Mouse (Mus musculus) stomach, embryonic 14.5 days (tissue): Measurements from ENCODE around the gene Ankrd36. TPM values are rescaled to one million over a fixed set of nuclear protein-coding genes. Genes with fewer than 3 reads are reported as not detected.

Experiments
- ATAC-seq: fragments of 200-750 bp; cut with Nextera tagmentation; 2 replicates; pipeline ENCODE4 v1.8.0; 2017; ENCODE audit warnings: low read depth, moderate TSS enrichment; ENCODE audit not compliant: insufficient number of reproducible peaks, insufficient read depth, low FRiP score
- H3K27ac ChIP-seq: fragments of 300-500 bp; sonication (generic); 2 replicates; pipeline ENCODE4 v1.5.1; 2014; ENCODE audit warnings: mild to moderate bottlenecking, low read length, moderate library complexity, mixed read lengths
- H3K27me3 ChIP-seq: fragments of 300-500 bp; sonication (generic); 2 replicates; pipeline ENCODE4 v1.6.1; 2014; ENCODE audit warnings: low read length, control low read depth, mixed read lengths; ENCODE audit not compliant: control insufficient read depth, insufficient read depth
- H3K36me3 ChIP-seq: fragments of 300-500 bp; sonication (generic); 2 replicates; pipeline ENCODE4 v1.6.1; 2014; ENCODE audit warnings: mild to moderate bottlenecking, control low read depth, low read length, moderate library complexity, mixed read lengths; ENCODE audit not compliant: control insufficient read depth, insufficient read depth
- H3K4me1 ChIP-seq: fragments of 300-500 bp; sonication (generic); 2 replicates; pipeline ENCODE4 v1.6.1; 2014; ENCODE audit warnings: low read length, control low read depth, mixed read lengths; ENCODE audit not compliant: control insufficient read depth, insufficient read depth
- H3K4me2 ChIP-seq: fragments of 300-500 bp; sonication (generic); replicated peaks from 2 replicates; pipeline ENCODE4 v1.6.1; 2014; ENCODE audit warnings: low read depth, low read length, control low read depth
- H3K4me3 ChIP-seq: fragments of 300-500 bp; sonication (generic); 2 replicates; pipeline ENCODE4 v1.5.1; 2014; ENCODE audit warnings: low read depth, low read length, control low read depth
- H3K9ac ChIP-seq: fragments of 300-500 bp; sonication (generic); replicated peaks from 2 replicates; pipeline ENCODE4 v1.6.1; 2014; ENCODE audit warnings: low read depth, mild to moderate bottlenecking, control low read depth, low read length, moderate library complexity, mixed read lengths
- H3K9me3 ChIP-seq: fragments of 300-500 bp; sonication (generic); 2 replicates; pipeline ENCODE4 v1.6.1; 2016; ENCODE audit warnings: low read depth, low read length, control low read depth; ENCODE audit not compliant: control insufficient read depth
- WGBS: fragments of 180-500 bp; shearing (Covaris S2); extraction: QIAGEN DNeasy Blood & Tissue Kit; methylation state at CpG from one replicate; pipeline ENCODE4 v1.1.7; 2014; 5-methylcytosine and 5-hydroxymethylcytosine counted together
- polyA plus RNA-seq: library from polyadenylated mRNA; unstranded; fragments of >200 nt; fragmentation: Nextera tagmentation; extraction: Ambion mirVana; gene quantifications from 2 replicates; pipeline ENCODE4 v1.2.1, GENCODE M21; 2014

Gene Ankrd36
- polyA plus RNA-seq, 1 experiment from 2014 or later = not detected

DNA sequence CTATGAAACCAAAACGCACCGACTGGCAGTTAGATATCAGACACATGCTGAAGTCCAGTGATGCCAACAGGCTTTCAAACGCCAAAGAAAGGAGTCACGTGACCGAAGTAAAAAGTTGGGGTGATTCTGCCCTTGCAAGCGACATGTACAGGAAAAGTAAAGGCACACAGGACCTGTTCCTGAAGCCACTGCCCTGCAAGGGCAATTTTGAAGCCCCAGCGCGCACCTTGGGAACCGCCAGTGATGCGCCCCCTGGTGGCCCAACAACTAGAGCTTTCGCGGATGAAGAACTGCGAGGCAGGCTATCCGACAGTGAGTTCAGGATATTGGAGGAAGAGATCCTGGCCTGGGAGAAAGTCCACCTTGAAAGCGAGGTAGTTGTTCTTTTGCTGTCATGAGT is 59.5 kb downstream of the Ankrd36 start:
- peaks cover 3% of the 10 kb centered on the region; the same call in 1 of the 2 replicates for H3K4me1 ChIP-seq
- H3K27ac ChIP-seq = no peak overlapping the region

DNA sequence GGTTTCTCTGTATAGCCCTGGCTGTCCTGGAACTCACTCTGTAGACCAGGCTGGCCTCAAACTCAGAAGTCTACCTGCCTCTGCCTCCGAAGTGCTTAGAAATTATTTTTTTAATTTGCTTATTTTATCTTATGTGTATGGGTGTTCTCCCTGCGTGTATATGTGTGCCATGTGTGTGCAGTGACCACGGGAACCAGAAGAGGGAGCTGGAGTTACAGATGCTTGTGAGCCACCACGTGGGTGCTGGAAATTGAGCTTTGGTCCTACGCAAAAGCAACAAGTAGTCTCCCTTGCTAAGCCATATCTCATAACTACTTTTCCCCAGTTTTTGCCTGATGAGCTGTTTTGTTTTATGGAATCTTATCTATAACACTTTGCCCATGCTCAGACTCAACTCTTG is 73.6 kb downstream of the Ankrd36 start:
- no peak for ATAC-seq
- WGBS = 83% methylated on average over 5 of the region's 5 CpGs
- H3K9ac ChIP-seq = no peak overlapping the region
- no peak overlapping the region for H3K4me2 ChIP-seq
- H3K27me3 ChIP-seq = no peaks in the 10 kb centered on the region
- H3K4me1 ChIP-seq = no peaks in the 10 kb centered on the region
- no peaks in the 10 kb centered on the region for H3K9me3 ChIP-seq
- H3K4me3 ChIP-seq = no peak overlapping the region
- H3K36me3 ChIP-seq = no peaks in the 10 kb centered on the region
- H3K27ac ChIP-seq = no peak overlapping the region

More for the DNA sequence above, 59.5 kb downstream of the Ankrd36 start:
- H3K36me3 ChIP-seq = no peaks in the 10 kb centered on the region
- H3K4me2 ChIP-seq = no peak overlapping the region
- ATAC-seq = no peak
- H3K4me3 ChIP-seq = no peak overlapping the region
- no peaks in the 10 kb centered on the region for H3K9me3 ChIP-seq
- no peak overlapping the region for H3K9ac ChIP-seq
- no peaks in the 10 kb centered on the region for H3K27me3 ChIP-seq
- 24% methylated on average over 15 of the region's 15 CpGs for WGBS

DNA sequence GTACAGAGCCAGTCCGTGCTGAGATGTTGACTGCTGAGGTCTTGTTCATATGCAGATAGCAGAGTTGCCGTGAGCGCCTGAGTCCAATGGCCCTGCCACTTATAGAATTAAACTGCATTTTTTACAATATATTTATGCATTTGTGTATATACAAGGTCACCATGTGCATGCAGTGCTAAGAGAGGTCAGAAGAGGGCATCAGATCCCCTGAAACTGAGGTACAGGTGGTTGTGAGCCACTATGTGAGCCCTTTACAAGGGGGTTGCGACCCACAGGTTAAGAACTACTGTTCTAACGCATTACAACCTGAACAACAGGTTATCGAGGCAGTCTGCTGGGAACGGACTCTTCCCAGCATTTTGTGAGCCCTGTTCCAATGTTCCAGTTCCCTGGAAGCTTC is 80.8 kb downstream of the Ankrd36 start:
- H3K4me3 ChIP-seq = no peak overlapping the region
- H3K4me2 ChIP-seq = no peak overlapping the region
- 64% methylated on average over 7 of the region's 7 CpGs for WGBS
- ATAC-seq = no peak
- no peaks in the 10 kb centered on the region for H3K27me3 ChIP-seq
- H3K9me3 ChIP-seq = no peaks in the 10 kb centered on the region
- H3K9ac ChIP-seq = no peak overlapping the region
- H3K4me1 ChIP-seq = no peaks in the 10 kb centered on the region
- H3K27ac ChIP-seq = no peak overlapping the region
- no peaks in the 10 kb centered on the region for H3K36me3 ChIP-seq

DNA sequence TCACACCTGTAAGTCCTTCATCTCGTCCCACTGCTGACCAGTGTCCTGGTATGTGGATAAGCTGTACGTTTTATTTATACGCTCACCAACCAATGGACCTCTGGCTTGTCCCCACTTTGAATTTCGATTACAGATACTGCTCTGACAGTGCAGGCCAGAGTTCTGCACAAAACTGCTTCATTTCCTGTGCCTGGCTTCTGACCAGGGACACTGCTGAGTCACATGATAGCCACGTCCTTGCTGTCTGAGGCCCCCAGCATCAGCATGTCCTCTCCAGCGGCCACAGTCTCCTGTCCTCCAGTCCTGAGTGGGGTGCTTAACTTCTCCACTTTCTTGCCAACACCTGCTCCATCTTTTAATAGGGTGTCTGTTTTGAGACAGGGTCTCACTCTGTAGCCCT is 113.1 kb downstream of the Ankrd36 start:
- no peaks in the 10 kb centered on the region; the same call in 1 of the 2 replicates for H3K4me1 ChIP-seq
- no peak for ATAC-seq
- no peaks in the 10 kb centered on the region for H3K27me3 ChIP-seq
- H3K36me3 ChIP-seq = no peaks in the 10 kb centered on the region
- H3K9ac ChIP-seq = no peak overlapping the region
- no peak overlapping the region for H3K27ac ChIP-seq
- no peaks in the 10 kb centered on the region for H3K9me3 ChIP-seq
- no peak overlapping the region for H3K4me3 ChIP-seq
- 54% methylated on average over 6 of the region's 6 CpGs for WGBS
- H3K4me2 ChIP-seq = no peak overlapping the region

DNA sequence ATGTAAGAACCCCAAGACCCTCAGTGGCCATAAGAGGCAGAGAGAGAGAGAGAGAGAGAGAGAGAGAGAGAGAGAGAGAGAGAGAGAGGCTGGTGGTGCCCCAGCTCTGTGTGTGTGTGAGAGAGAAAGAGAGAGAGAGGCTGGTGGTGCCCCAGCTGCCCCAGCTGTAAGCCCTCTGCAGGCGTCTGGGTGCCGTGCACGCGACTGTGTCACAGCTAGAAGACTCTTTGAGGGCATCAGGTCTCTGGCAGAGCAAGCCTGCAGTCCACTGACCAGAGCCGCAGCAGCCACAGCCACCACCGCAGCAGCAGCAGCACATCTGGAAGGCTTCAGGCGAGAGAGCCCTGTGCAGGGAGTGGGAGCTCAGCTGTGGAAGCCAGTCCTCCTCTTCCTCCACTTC is 114.8 kb downstream of the Ankrd36 start:
- 25% methylated on average over 7 of the region's 7 CpGs for WGBS
- H3K4me1 ChIP-seq = no peaks in the 10 kb centered on the region; the same call in 1 of the 2 replicates
- H3K36me3 ChIP-seq = no peaks in the 10 kb centered on the region
- no peaks in the 10 kb centered on the region for H3K9me3 ChIP-seq
- H3K4me2 ChIP-seq = no peak overlapping the region
- H3K27ac ChIP-seq = no peak overlapping the region
- no peaks in the 10 kb centered on the region for H3K27me3 ChIP-seq
- ATAC-seq = no peak
- H3K4me3 ChIP-seq = no peak overlapping the region
- no peak overlapping the region for H3K9ac ChIP-seq

DNA sequence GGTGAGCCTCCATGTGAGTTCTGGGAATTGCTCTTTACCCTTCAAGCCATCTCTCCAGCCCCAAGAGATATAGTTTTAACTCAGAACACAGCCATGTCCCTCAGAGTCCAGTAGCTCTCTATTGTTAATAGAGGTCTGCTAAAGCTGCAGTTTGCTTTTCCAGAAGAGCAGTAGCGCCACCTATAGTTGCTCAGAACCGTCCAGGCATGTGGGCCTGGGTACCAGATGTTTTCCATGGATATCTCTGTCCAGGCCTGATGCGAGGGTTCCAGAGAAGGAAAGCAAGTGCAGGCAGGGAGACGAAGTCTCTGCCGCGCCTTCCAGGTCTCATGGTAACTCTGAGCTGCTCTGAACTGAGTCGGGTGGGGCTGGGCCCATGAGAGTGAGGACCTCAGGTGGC is 122.3 kb downstream of the Ankrd36 start:
- H3K4me2 ChIP-seq = no peak overlapping the region
- no peak overlapping the region for H3K4me3 ChIP-seq
- no peak overlapping the region for H3K27ac ChIP-seq
- H3K9me3 ChIP-seq = no peaks in the 10 kb centered on the region
- H3K36me3 ChIP-seq = no peaks in the 10 kb centered on the region
- 26% methylated on average over 7 of the region's 7 CpGs for WGBS
- no peak for ATAC-seq
- H3K9ac ChIP-seq = no peak overlapping the region
- H3K4me1 ChIP-seq = no peaks in the 10 kb centered on the region
- H3K27me3 ChIP-seq = no peaks in the 10 kb centered on the region

DNA sequence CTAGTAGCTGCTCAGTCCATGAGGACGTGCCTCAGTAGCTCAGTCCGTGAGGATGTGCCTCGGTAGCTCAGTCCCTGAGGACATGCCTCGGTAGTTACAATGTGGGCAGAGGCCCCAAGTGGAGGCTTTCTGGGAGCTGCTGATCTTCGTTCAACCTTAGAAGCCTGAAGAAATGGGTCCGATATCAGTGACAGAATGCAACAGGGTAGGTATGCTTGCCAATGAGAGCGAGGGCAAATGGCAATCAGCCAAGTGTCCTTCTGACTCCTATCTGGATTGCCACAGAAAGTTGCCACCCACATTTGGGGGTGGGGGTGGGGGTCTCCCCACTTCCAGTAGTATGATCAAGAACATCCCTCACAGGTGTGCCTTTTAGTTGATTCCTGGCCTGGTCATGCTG is 131.3 kb downstream of the Ankrd36 start:
- no peak overlapping the region for H3K4me3 ChIP-seq
- peaks cover 14% of the 10 kb centered on the region; the same call in 1 of the 2 replicates for H3K36me3 ChIP-seq
- H3K9ac ChIP-seq = no peak overlapping the region
- no peak overlapping the region for H3K27ac ChIP-seq
- no peak overlapping the region for H3K4me2 ChIP-seq
- no peaks in the 10 kb centered on the region for H3K9me3 ChIP-seq
- peaks cover 2% of the 10 kb centered on the region; the same call in 1 of the 2 replicates for H3K4me1 ChIP-seq
- ATAC-seq = no peak
- WGBS = 92% methylated on average over 7 of the region's 7 CpGs
- H3K27me3 ChIP-seq = no peaks in the 10 kb centered on the region

DNA sequence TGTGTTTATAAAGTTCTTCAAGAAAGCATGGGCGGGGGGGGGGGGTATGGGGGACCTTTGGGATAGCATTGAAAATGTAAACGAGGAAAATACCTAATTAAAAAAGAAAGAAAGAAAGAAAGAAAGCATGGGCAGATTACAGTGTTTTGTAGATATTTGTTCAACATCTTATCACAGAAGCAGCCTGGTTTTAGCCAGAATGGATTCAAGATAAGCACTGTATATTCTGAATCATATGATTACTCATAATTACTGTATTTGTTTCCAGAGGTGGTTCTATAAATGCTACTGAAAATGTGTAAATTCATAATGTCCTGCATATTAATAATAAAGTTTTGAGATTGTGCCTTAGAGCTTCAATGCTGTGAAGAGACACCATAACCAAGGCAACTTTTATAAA is 131.8 kb downstream of the Ankrd36 start:
- Histone ChIP-seq H3K9ac (no peak overlapping the region), H3K27me3 (no peaks in the 10 kb centered on the region), H3K36me3 (peaks cover 14% of the 10 kb centered on the region; the same call in 1 of the 2 replicates), H3K27ac (no peak overlapping the region), H3K4me2 (no peak overlapping the region), H3K4me1 (peaks cover 7% of the 10 kb centered on the region), H3K9me3 (no peaks in the 10 kb centered on the region), H3K4me3 (no peak overlapping the region)
- 56% methylated on average over 2 of the region's 2 CpGs for WGBS
- ATAC-seq = no peak

DNA sequence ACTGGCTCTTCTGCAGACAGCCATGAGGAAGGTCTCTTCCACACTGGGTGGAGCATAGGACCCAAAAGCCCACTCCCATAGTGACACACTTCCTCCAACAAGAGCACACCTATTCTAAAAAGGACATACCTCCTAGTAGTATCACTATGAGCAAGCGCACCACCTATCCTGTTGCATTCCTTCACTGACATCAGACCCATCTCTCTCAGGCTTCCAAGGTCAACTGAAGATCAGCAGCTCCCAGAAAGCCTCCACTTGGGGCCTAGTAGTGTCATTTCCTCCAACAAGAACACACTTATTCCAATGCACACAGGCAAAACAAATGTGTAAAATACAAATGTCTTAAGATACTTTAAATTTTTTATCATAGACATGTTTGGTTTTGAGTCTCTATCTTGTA is 132.3 kb downstream of the Ankrd36 start:
- H3K9me3 ChIP-seq = no peaks in the 10 kb centered on the region
- peaks cover 14% of the 10 kb centered on the region; the same call in 1 of the 2 replicates for H3K36me3 ChIP-seq
- H3K9ac ChIP-seq = no peak overlapping the region
- no peaks in the 10 kb centered on the region for H3K27me3 ChIP-seq
- WGBS = 96% methylated on average over 1 of the region's 1 CpGs
- no peak overlapping the region for H3K27ac ChIP-seq
- H3K4me1 ChIP-seq = peaks cover 12% of the 10 kb centered on the region
- no peak for ATAC-seq
- H3K4me3 ChIP-seq = no peak overlapping the region
- no peak overlapping the region for H3K4me2 ChIP-seq
